Mouse (Mus musculus) spleen, adult 2 months (tissue): Measurements from ENCODE around the gene Dock3. TPM values are rescaled to one million over a fixed set of nuclear protein-coding genes. Genes with fewer than 3 reads are reported as not detected.

Experiments used
- DNase-seq, 2 experiments: peaks; one replicate each; pipeline versions ENCODE4 v3.0.0 to v3.0.0-alpha.2; 2012 to 2021; ENCODE audit warnings: low spot score in 2 of 2, low read depth in 1 of 2
- H3K27ac ChIP-seq: fragments of 200-500 bp; 2 replicates; pipeline ENCODE4 v1.5.1; 2012; ENCODE audit warnings: low read length, inconsistent platforms; ENCODE audit not compliant: insufficient read depth
- H3K27me3 ChIP-seq: fragments of 200-500 bp; 2 replicates; pipeline ENCODE4 v1.6.1; 2012; ENCODE audit warnings: mild to moderate bottlenecking, moderate library complexity, low read length, inconsistent platforms; ENCODE audit not compliant: control insufficient read depth, insufficient read depth
- H3K36me3 ChIP-seq: fragments of 200-500 bp; 2 replicates; pipeline ENCODE4 v1.6.1; 2012; ENCODE audit warnings: mild to moderate bottlenecking, low read length, inconsistent platforms; ENCODE audit not compliant: control insufficient read depth, insufficient read depth
- H3K4me1 ChIP-seq: fragments of 200-500 bp; 2 replicates; pipeline ENCODE4 v1.6.1; 2011; ENCODE audit warnings: inconsistent platforms; ENCODE audit not compliant: control insufficient read depth, insufficient read depth, insufficient read length
- H3K4me3 ChIP-seq: fragments of 200-500 bp; 2 replicates; pipeline ENCODE4 v1.5.1; 2011; ENCODE audit warnings: mild to moderate bottlenecking, inconsistent platforms; ENCODE audit not compliant: insufficient read depth, insufficient read length; ENCODE audit errors: extremely low read depth
- CTCF ChIP-seq: fragments of 200-500 bp; IDR thresholded peaks from 2 replicates; pipeline ENCODE4 v1.5.1; 2011; ENCODE audit warnings: mild to moderate bottlenecking, inconsistent platforms; ENCODE audit not compliant: insufficient read depth, insufficient read length, insufficient replicate concordance; ENCODE audit errors: extremely low read depth
- POLR2A ChIP-seq: fragments of 200-500 bp; IDR thresholded peaks from 2 replicates; pipeline ENCODE4 v1.6.1; 2011; ENCODE audit warnings: low read depth, low read length, inconsistent platforms
- WGBS: fragments of 180-500 bp; shearing (Covaris S2); methylation state at CpG from one replicate; pipeline ENCODE4 v1.1.7; 2018; 5-methylcytosine and 5-hydroxymethylcytosine counted together
- polyA plus RNA-seq: library from polyadenylated mRNA; depleted of rRNA; stranded (reverse); fragments of >200 nt; gene quantifications from 2 replicates; pipeline ENCODE4 v1.2.3, GENCODE M21; 2012

The Dock3 gene
- polyA plus RNA-seq, 1 experiment: 0.78 TPM

DNA sequence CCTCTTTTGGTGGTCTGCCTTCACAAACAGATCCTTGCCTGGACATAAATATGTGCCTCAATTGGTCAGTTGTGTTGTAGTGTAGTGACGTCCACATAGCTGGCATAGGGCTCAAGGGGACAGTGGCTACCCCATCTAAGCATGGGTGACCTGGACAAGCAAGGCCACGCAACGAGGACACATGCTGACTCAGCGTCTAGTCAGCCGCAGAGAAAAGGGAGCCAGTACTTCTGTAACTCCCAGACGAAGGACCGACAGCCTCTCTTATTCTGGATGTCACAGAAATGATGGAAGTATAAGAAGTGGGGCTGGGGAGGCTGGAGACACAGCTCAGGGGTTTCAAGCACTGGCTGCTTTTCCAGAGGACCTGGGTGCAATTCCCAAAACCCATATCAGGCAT is 45.9 kb upstream of the Dock3 start:
- Histone ChIP-seq H3K27me3 (no peaks in the 10 kb centered on the region), H3K4me1 (peaks cover 18% of the 10 kb centered on the region; the same call in 1 of the 2 replicates), H3K4me3 (no peak overlapping the region), H3K36me3 (no peaks in the 10 kb centered on the region), H3K27ac (no peak overlapping the region)
- DNase-seq: no peak
- TF ChIP-seq CTCF (no peak), POLR2A (no peak)
- 92% methylated on average over 7 of the region's 7 CpGs for WGBS

GRCm38 (mm10) chr9:107275710-107276109 is 44.0 kb upstream of the Dock3 start:
- DNase-seq: no peak
- Histone ChIP-seq H3K27ac (no peak overlapping the region), H3K27me3 (no peaks in the 10 kb centered on the region), H3K4me3 (no peak overlapping the region), H3K36me3 (no peaks in the 10 kb centered on the region), H3K4me1 (peaks cover 16% of the 10 kb centered on the region; the same call in 1 of the 2 replicates)
- 92% methylated on average over 5 of the region's 5 CpGs for WGBS
- TF ChIP-seq CTCF (no peak), POLR2A (no peak)

GRCm38 (mm10) chr9:107274751-107275150 is 43.0 kb upstream of the Dock3 start:
- H3K27me3 ChIP-seq: no peaks in the 10 kb centered on the region
- H3K4me3 ChIP-seq: no peak overlapping the region
- no peak overlapping the region for H3K27ac ChIP-seq
- no peaks in the 10 kb centered on the region for H3K36me3 ChIP-seq
- TF ChIP-seq CTCF (no peak), POLR2A (no peak)
- 72% methylated on average over 6 of the region's 6 CpGs for WGBS
- peaks cover 9% of the 10 kb centered on the region; the same call in 1 of the 2 replicates for H3K4me1 ChIP-seq
- DNase-seq: no peak

- no peak overlapping the region for H3K27ac ChIP-seq
- WGBS: 23% methylated on average over 10 of the region's 10 CpGs
- DNase-seq: no peak
- peaks cover 2% of the 10 kb centered on the region; the same call in 1 of the 2 replicates for H3K4me1 ChIP-seq
- H3K4me3 ChIP-seq: no peak overlapping the region
- TF ChIP-seq POLR2A (no peak), CTCF (no peak)
- no peaks in the 10 kb centered on the region for H3K36me3 ChIP-seq
- H3K27me3 ChIP-seq: no peaks in the 10 kb centered on the region
Measured at GRCm38 (mm10) chr9:107273184-107273583, 41.5 kb upstream of the Dock3 start.

DNA sequence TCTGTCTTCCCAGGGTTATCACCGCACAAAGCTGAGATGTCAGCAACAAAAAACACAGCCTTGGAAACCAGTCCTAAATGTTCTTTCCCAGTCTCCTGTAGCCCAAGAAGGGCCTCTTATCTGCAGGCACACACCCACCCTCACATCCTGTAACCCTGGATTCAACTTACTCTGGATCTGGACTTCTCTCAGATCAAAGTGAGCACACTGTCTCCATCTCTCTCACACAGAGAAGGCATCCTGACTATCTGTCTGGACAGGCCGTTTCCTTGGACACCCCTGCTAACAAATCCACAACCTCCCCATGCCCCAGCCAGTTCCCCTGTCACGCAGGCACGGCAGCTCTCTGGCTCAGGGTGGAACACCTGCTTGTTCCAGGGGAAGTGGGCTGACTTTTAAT is 40.6 kb upstream of the Dock3 start:
- TF ChIP-seq POLR2A: no peak
- no peak for TF ChIP-seq CTCF
- DNase-seq: no peak
- 52% methylated on average over 4 of the region's 4 CpGs for WGBS
- H3K36me3 ChIP-seq: no peaks in the 10 kb centered on the region
- peaks cover 2% of the 10 kb centered on the region; the same call in 1 of the 2 replicates for H3K4me1 ChIP-seq
- no peak overlapping the region for H3K4me3 ChIP-seq
- H3K27me3 ChIP-seq: no peaks in the 10 kb centered on the region
- no peak overlapping the region for H3K27ac ChIP-seq

DNA sequence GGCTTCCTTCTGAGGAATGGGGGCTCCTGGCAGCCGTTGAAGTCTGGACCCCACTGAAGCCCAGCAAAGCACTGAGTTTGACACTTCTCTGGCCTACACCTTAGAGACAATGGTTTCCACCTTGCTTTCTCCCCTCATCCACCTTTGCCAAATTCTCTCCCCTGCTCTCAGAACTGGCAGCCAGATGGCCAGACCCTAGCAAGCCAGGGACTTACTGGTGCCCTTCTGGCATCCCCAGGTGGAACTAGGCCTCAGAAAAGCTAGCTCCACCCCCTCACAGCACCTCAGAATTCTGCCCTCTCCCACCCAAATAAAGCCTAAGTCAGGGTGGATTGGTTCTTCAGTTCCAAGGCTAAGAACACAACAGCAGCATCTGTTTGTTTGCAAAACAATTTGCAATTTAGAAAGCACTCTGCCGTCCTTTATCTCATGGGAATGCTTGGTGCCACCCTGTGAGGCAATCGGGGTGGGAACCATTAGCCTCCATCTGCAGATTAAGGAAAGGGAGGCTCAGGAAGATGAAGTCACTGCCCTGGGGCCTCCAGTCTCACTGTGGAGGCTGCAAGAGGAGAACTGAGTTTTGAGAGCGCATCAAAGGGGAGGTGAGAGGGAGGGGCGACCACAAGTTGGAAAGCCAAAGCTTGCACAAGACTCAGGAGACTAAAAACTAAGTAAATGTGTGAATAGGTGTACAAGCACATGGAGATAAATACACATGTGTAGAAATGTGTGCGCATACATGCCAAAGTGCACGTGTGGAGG is 39.6 kb upstream of the Dock3 start:
- Histone ChIP-seq H3K27ac (no peak overlapping the region), H3K36me3 (no peaks in the 10 kb centered on the region), H3K4me1 (peaks cover 2% of the 10 kb centered on the region; the same call in 1 of the 2 replicates), H3K27me3 (no peaks in the 10 kb centered on the region), H3K4me3 (no peak overlapping the region)
- 74% methylated on average over 7 of the region's 7 CpGs for WGBS
- DNase-seq: no peak
- TF ChIP-seq POLR2A: no peak
- no peak for TF ChIP-seq CTCF

- Histone ChIP-seq H3K27me3 (no peaks in the 10 kb centered on the region), H3K4me1 (peaks cover 2% of the 10 kb centered on the region; the same call in 1 of the 2 replicates), H3K4me3 (no peak overlapping the region), H3K27ac (no peak overlapping the region), H3K36me3 (no peaks in the 10 kb centered on the region)
- DNase-seq: no peak
- TF ChIP-seq CTCF (no peak), POLR2A (no peak)
- 85% methylated on average over 1 of the region's 1 CpGs for WGBS
Measured at GRCm38 (mm10) chr9:107269772-107270171, 38.1 kb upstream of the Dock3 start.
